Mouse (Mus musculus) brain, embryonic 14.5 days (tissue): ENCODE results near the gene Kbtbd13.

Source experiments
- CTCF ChIP-seq: fragments of 200-500 bp; IDR thresholded peaks from 2 replicates; pipeline ENCODE4 v1.5.1; 2012; ENCODE audit warnings: inconsistent platforms, mild to moderate bottlenecking, moderate library complexity, borderline replicate concordance; ENCODE audit not compliant: insufficient read depth, insufficient read length; ENCODE audit errors: extremely low read depth
- POLR2A ChIP-seq: fragments of 200-500 bp; IDR thresholded peaks from 2 replicates; pipeline ENCODE4 v1.6.1; 2012; ENCODE audit warnings: mild to moderate bottlenecking, inconsistent platforms, borderline replicate concordance; ENCODE audit not compliant: poor library complexity, insufficient read depth, insufficient read length, severe bottlenecking; ENCODE audit errors: extremely low read depth

DNA sequence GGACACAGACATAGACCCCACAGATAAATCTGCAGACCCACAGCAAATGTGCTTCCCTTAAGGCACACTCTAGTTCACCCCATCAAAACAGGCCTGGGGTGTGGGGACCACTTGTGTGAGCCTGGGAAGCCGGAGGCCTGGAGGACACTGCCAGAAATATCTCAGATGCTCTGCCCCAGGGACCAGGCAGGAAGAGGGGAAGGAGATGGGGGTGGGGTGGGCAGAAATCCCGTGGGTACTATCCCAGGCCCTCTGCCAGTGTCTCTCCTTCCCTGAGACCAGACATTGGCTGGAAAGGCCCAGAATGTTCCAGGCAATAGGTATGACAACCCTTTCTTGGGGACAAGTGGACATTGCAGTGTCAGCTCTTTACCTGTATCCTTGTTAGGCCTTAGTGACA is 2.2 kb upstream of the Kbtbd13 start:
- TF ChIP-seq CTCF = no peak
- TF ChIP-seq POLR2A = no peak
